Mouse (Mus musculus): Measurements from ENCODE around the gene Opcml.

- TF ChIP-seq CTCF (IDR thresholded peaks at IDR 0.05; ENCODE audit: borderline replicate concordance, insufficient read depth, low read length) (no peak), POLR2A (IDR thresholded peaks at IDR 0.05; ENCODE audit: low read depth, low read length) (no peak)
Measured at GRCm38 (mm10) chr9:28720186-28720585, 929.6 kb downstream of the Opcml start.

Data from embryonic fibroblast, embryonic 13.5 days (primary cell).